Mouse (Mus musculus) G1E (cell line): Measurements from ENCODE around the gene Sass6. TPM values are rescaled to one million over a fixed set of nuclear protein-coding genes. Genes with fewer than 3 reads are reported as not detected.
A peak's percentile ranks its signal among the peaks of the same experiment; 100 is the strongest.

ENCODE experiments used
- ATAC-seq: 2 replicates; pipeline ENCODE4 v1.8.0; 2016; ENCODE audit warnings: mild to moderate bottlenecking; ENCODE audit not compliant: insufficient number of reproducible peaks, poor library complexity, low FRiP score, severe bottlenecking; ENCODE audit errors: extremely low read depth
- DNase-seq: peaks from one replicate; pipeline ENCODE4 v3.0.0; 2012; ENCODE audit warnings: low spot score
- H3K27me3 ChIP-seq: 2 replicates; pipeline ENCODE4 v1.6.1; 2012; ENCODE audit warnings: mild to moderate bottlenecking, low read length, inconsistent platforms; ENCODE audit not compliant: insufficient read depth
- H3K36me3 ChIP-seq: replicated peaks from 2 replicates; pipeline ENCODE3; 2012; ENCODE audit warnings: mild to moderate bottlenecking, inconsistent platforms
- H3K4me1 ChIP-seq: 2 replicates; pipeline ENCODE4 v1.6.1; 2012; ENCODE audit warnings: low read depth, low read length, inconsistent platforms, mixed read lengths; ENCODE audit not compliant: insufficient read depth
- H3K4me3 ChIP-seq: 2 replicates; pipeline ENCODE4 v1.5.1; 2012; ENCODE audit warnings: low read depth, mild to moderate bottlenecking, inconsistent platforms, low read length, moderate library complexity, mixed read lengths
- H3K9me3 ChIP-seq: replicated peaks from 2 replicates; pipeline ENCODE4 v1.6.1; 2012; ENCODE audit warnings: inconsistent platforms
- CTCF ChIP-seq: IDR thresholded peaks from 2 replicates; pipeline ENCODE4 v1.5.1; 2012; ENCODE audit warnings: low read depth, low read length, inconsistent platforms, mixed read lengths
- GATA1 ChIP-seq: IDR thresholded peaks from 2 replicates; pipeline ENCODE4 v1.6.1; 2012; ENCODE audit warnings: borderline replicate concordance, low read length, inconsistent platforms, mixed read lengths
- GATA2 ChIP-seq: IDR thresholded peaks from 2 replicates; pipeline ENCODE4 v1.6.1; 2012; ENCODE audit warnings: low read depth, low read length, inconsistent platforms, borderline replicate concordance
- POLR2AphosphoS5 ChIP-seq: IDR thresholded peaks from 2 replicates; pipeline ENCODE4 v1.6.1; 2012; ENCODE audit warnings: low read depth, low read length, inconsistent platforms; ENCODE audit not compliant: insufficient replicate concordance
- TAL1 ChIP-seq: conservative IDR thresholded peaks from 2 replicates; pipeline ENCODE4 v1.6.1; 2012; ENCODE audit warnings: low read depth, low read length, inconsistent platforms, mixed read lengths
- polyA plus RNA-seq: library from polyadenylated mRNA; stranded (reverse); fragments of >175 nt; gene quantifications from 2 replicates; pipeline ENCODE4 v1.2.3, GENCODE M21; 2012
- total RNA-seq, 2 experiments: library from RNA; stranded (forward) in 1 of 2; stranded (reverse) in 1 of 2; fragments of 200-1000 nt in 1 of 2; fragments of >200 nt in 1 of 2; fragmentation: Nextera tagmentation in 1 of 2; gene quantifications; 2 replicates each; pipeline ENCODE4 v1.2.3; 2014 to 2017

Sass6 gene
- total and polyA plus RNA-seq, 3 experiments, result 7.6 to 74.3 (median 39.6) TPM

GRCm38 (mm10) chr3:116601781-116602180, 7.0 kb downstream of the Sass6 start:
- DNase-seq, result no peak
- Histone ChIP-seq H3K4me3 (no peak overlapping the region), H3K9me3 (no peaks in the 10 kb centered on the region), H3K4me1 (peaks cover 25% of the 10 kb centered on the region), H3K36me3 (peaks cover 62% of the 10 kb centered on the region), H3K27me3 (no peaks in the 10 kb centered on the region)
- no peak for ATAC-seq
- TF ChIP-seq GATA1 (no peak), GATA2 (no peak), POLR2AphosphoS5 (no peak), CTCF (no peak), TAL1 (no peak)

- TF ChIP-seq TAL1 (no peak), GATA1 (no peak), CTCF (no peak), POLR2AphosphoS5 (no peak), GATA2 (no peak)
- peaks cover 68% of the 10 kb centered on the region for H3K36me3 ChIP-seq
- H3K4me3 ChIP-seq, result no peak overlapping the region
- no peak for ATAC-seq
- no peaks in the 10 kb centered on the region for H3K27me3 ChIP-seq
- H3K9me3 ChIP-seq, result no peaks in the 10 kb centered on the region
- no peak for DNase-seq
- peaks cover 9% of the 10 kb centered on the region; the same call in 1 of the 2 replicates for H3K4me1 ChIP-seq
Observed at GRCm38 (mm10) chr3:116604570-116604969, 9.8 kb downstream of the Sass6 start.

GRCm38 (mm10) chr3:116614295-116614892, 19.6 kb downstream of the Sass6 start, which contains the start of gene Trmt13:
TSS of gene Trmt13 (minus strand) at chr3:116614587.
- H3K4me1 ChIP-seq, result peaks cover 28% of the 10 kb centered on the region
- no peak within 1 kb of the TSS for H3K4me3 ChIP-seq
- H3K27me3 ChIP-seq, result no peaks in the 10 kb centered on the region
- ATAC-seq (no peak), DNase-seq (no peak)
- no peak for TF ChIP-seq GATA2
- no peak for TF ChIP-seq TAL1
- no peak for TF ChIP-seq GATA1
- TF ChIP-seq POLR2AphosphoS5, result no peak
- H3K9me3 ChIP-seq, result no peaks in the 10 kb centered on the region
- peaks cover 73% of the 10 kb centered on the region for H3K36me3 ChIP-seq

GRCm38 (mm10) chr3:116615318-116616068, 20.7 kb downstream of the Sass6 start:
- Histone ChIP-seq H3K9me3 (no peaks in the 10 kb centered on the region), H3K4me3 (no peak overlapping the region), H3K36me3 (peaks cover 70% of the 10 kb centered on the region), H3K27me3 (no peaks in the 10 kb centered on the region), H3K4me1 (peaks cover 38% of the 10 kb centered on the region)
- DNase-seq (no peak), ATAC-seq (no peak)
- TF ChIP-seq CTCF, result no peak
- no peak for TF ChIP-seq GATA1
- no peak for TF ChIP-seq TAL1
- TF ChIP-seq GATA2, result no peak
- TF ChIP-seq POLR2AphosphoS5, result no peak

- peaks cover 50% of the 10 kb centered on the region for H3K4me1 ChIP-seq
- TF ChIP-seq POLR2AphosphoS5 (no peak), GATA1 (no peak), TAL1 (no peak), CTCF (no peak), GATA2 (no peak)
- H3K4me3 ChIP-seq, result no peak overlapping the region; the same call in 1 of the 2 replicates
- H3K27me3 ChIP-seq, result no peaks in the 10 kb centered on the region
- DNase-seq, result no peak
- no peaks in the 10 kb centered on the region for H3K9me3 ChIP-seq
- no peak; the same call in 1 of the 2 replicates for ATAC-seq
- H3K36me3 ChIP-seq, result peaks cover 72% of the 10 kb centered on the region
Observed at GRCm38 (mm10) chr3:116618855-116619254, 24.1 kb downstream of the Sass6 start.

- ATAC-seq (peak; percentile 96), DNase-seq (peak; percentile 26)
- Histone ChIP-seq H3K9me3 (no peaks in the 10 kb centered on the region), H3K36me3 (peaks cover 56% of the 10 kb centered on the region), H3K4me1 (peaks cover 41% of the 10 kb centered on the region), H3K27me3 (no peaks in the 10 kb centered on the region), H3K4me3 (no peak overlapping the region; the same call in 1 of the 2 replicates)
- TF ChIP-seq POLR2AphosphoS5 (no peak), CTCF (no peak), GATA2 (no peak), TAL1 (no peak)
Observed at GRCm38 (mm10) chr3:116620636-116621370, 26.0 kb downstream of the Sass6 start.
